Mouse (Mus musculus): ENCODE measurements around the gene Elp1.

Gene Elp1

DNA sequence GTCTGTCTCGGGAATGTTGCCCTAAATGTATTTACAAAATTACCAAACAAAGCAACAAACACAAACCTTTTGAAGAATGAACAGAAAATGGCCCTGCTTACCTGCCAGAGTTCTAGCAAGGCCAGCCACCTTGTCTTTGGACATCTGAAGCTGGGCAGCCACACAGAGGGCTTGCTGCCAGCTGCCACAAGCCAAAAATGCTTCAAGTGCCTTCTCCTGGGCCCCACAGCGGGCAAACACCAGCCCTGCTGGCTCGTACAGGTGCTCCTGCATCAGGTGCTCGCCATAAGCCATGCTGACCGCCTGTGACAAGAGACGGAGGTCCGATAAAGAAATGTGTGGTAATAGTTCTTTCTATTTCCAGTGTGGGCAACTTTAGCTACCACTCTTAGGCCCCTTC, 33.2 kb downstream of the Elp1 start:
- DNase-seq = peak; percentile 78

DNA sequence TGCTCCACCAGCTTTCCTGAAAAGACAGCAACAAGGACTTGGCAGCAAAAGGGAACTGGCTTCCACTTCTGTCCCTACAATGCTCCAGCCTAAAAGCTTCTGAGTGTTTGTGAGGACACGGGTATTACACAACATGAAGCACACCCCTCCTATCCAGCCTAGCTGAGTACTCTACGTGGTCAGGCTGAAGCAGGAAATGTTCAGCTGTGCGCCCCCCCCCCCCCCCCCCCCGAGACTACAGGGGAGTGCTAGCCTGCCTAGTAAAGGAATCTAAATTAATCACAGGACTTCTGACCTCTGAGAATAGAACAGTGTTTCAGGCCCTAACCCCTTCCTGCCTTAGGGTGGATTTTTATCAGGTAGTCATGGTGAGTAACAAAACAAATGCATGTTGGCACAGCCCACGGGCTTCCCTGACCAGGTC, 34.3 kb downstream of the Elp1 start:
- peak; percentile 81 for DNase-seq

DNA sequence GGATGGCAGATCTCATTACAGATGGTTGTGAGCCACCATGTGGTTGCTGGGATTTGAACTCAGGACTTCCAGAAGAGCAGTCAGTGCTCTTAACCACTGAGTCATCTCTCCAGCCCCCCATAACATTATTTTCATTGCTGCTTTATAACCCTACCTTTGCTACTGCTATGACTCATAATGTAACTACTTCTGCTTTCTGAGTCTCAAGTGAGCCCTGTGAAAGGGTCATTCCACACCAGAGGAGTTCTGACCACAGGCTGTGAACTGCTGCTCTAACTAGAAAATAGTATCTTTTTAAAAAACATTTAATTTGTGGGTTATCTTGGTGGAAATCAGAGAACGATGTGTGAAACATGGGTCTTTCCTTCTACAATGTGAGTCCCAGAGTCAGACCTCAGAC, 44.4 kb downstream of the Elp1 start:
- peak; percentile 10 for DNase-seq

DNA sequence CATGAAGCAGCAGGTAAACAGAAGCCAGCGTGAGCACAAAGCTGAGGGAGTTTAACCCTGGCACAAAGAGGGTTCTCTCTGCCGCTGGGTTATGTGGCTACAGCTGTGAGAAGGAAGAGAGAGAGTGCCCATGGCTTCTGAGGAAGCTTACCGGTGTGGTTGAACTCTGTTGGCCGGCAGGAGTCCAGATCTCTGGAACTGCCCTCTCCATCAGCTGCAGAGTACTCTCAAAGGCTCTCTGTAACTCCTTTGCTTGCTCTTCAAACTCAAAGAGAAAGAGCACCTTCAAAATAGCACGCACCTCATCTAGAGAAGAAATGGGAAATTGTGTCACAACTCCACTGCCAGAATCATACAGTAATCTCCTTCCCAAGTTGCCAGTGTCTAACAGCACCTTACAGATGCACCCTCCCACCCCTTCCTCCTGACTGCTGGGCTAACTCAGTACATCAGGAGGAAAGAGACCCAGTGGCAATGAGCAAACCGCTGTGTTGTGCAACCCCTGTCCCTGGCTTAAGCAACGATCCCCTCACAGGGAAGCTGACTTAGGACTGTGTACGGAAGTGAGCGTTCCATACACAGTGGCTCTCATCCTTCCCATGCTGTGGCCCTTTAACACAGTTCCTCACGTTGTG, 45.0 kb downstream of the Elp1 start:
- peak; percentile 84 for DNase-seq

DNA sequence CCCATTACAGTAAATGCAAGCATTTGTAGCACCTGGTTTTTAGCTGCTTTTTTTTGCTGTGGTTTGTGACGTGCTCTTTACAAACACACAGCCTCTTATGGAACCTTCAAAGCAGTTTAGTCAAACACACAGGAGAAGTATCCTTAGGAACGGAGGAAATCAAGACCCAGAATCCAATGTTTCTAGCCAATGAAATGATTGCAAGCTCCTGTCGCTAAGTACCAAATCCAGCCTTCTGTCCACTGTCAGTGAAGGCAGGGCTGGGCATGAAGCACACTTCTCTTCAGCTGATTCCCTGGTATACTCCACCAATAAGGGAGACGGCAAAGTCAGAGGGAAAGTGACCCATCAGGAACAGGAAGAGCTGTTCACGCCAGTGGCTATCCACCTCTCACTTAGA, 46.1 kb downstream of the Elp1 start:
- DNase-seq = peak; percentile 52

DNA sequence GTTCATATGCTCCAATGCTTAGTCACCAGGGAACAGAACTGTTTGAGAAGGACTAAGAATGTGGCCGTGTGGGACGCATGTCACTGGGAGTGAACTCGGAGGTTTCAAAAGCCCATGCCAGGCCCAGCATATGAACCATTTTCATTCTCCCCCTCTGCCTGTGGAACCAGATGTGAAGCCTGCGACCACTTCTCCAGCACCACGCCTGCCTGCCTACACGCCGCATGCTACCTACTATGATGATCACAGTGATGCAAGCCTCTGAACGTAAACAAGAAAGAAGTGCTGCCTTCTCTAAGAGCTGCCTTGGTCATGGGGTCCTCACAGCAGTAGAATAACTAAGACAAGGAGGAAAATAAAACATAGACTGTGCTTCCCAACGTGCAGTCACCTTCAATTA, 54.7 kb downstream of the Elp1 start:
- no peak for DNase-seq

DNA sequence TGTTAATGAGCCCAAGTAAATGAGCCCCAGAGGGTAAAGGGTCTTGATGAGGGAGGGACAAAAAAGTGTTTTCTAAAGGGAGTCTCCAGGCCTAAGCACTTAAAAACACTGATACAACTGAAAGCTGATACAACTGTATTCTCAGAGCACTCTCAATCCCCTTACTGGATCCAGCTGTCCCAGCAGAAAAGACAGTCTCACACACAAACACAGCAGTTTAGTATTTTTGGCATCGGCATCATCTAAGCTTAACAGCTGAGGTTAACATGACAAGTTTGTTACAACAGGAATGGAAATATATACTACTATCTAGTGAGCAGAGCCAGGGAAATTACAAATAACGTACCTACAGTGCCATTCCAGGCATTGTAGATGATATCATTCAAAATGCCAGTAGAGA, 55.8 kb downstream of the Elp1 start:
- DNase-seq = no peak

DNA sequence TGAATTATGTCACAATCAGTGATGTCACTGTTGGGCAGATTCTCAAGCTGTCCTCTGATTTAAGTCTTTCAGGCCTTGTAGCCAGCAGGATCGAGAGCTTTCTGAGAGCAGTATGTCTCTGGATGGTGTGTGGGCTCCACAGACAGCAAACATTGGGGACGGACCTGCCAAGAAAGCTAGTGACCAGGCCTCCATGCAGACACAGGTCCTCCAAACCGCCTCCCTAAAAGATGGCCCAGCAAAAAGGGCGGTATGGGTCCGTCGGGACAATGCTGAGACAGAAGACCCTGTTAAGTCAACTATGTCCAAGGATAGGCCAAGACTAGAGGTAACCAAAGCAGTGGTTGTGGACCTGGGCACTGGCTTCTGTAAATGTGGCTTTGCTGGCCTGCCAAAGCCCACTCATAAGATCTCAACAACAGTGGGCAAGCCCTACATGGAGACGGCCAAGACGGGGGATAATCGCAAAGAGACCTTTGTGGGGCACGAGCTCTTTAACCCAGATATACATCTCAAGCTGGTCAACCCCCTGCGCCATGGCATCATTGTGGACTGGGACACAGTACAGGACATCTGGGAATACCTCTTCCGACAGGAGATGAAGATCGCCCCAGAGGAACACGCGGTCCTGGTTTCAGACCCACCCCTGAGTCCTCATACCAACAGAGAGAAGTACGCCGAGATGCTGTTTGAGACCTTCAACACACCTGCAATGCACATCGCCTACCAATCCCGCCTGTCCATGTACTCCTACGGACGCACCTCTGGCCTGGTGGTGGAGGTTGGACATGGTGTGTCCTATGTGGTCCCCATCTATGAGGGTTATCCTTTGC, 58.6 kb downstream of the Elp1 start, which contains the start of gene Actl7a:
Actl7a (plus strand) TSS at position 51 of the 833 bp plus-strand sequence.
- no peak for DNase-seq

DNA sequence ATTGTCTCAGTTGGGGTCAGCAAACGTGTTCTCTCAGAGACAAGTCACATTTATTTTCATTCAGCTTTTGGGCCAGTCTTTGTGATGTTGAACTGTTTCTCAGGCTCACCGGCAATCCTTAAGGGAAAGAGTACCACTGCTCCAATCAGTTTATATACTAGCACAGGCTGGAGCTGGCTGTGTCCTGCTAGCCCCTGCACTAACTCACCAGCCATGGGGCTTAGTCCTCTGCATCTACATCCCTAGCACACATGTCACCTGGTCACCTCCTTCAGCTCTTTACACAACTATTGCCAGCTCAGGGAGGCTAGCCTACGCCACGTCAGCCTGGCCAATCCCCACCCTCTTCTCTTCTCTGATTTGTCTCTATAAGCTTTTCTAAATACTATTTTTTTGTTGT, 59.4 kb downstream of the Elp1 start:
- DNase-seq = no peak

DNA sequence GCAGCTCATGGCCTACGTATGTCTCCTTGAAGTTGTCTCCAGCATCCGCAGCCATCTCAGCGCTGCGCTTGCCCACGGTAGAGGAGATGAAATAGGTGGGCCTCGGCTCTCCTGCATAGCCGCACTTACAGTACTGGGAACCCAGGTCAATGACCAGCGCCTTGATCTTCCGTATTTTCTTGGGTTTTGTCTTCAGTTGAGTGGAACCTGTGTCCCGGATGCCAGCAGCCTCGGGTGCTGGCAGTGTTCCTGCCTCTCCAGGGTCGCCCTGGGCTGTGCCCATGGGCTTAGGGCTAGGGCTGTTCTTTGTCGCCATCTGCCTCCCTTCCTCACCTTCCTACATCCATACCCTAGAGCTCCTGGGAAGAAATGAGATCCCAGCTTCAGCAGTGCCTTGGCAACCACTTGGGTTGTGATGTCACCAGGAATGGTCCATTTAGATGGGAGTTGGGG, 61.1 kb downstream of the Elp1 start, which contains the start of gene Actl7b:
Actl7b (minus strand) TSS at position 403 of the 453 bp plus-strand sequence.
- DNase-seq = no peak

DNA sequence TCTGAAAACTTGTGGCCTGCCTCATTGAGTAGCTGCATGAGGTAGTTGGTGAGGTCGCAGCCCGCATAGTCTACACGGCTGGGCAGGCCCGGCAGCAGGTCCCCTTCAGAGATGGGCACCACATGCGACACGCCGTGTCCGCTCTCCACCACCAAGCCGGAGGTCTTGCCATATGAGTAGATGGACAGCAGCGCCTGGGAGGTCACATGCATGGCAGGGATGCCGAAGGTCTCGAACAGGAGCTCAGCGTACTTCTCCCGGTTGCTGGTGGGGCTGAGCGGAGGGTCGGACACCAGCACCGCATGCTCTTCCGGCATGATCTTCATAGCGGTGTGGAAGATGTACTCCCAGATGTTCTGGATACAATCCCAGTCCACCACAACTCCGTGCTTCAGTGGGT, 61.5 kb downstream of the Elp1 start:
- no peak for DNase-seq

DNA sequence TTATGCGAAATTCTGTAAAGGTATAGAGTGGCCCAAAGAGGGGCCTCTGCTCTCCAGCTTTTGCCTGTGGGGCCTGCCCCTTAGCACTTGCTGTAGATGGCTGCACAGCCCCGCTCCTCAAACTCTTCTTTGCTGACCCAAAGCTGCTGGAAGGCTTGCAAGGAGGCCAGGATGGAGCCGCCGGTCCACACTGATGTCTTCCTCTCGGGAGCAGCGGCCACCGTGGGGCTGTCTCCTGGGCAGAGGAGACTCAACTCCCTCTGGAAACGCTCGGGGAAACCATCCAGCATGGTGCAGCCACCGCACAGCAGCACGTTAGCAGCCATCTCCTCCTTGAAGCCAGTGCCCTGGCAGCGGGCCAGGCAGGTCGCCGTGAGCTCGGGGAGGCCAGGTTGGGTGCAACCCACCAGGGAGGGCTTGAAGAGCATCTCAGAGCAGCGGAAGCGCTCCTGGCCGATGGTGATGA, 62.1 kb downstream of the Elp1 start, which contains the start of gene Gm26657:
Gm26657 (plus strand) TSS at position 51 of the 466 bp plus-strand sequence.
- no peak for DNase-seq

DNA sequence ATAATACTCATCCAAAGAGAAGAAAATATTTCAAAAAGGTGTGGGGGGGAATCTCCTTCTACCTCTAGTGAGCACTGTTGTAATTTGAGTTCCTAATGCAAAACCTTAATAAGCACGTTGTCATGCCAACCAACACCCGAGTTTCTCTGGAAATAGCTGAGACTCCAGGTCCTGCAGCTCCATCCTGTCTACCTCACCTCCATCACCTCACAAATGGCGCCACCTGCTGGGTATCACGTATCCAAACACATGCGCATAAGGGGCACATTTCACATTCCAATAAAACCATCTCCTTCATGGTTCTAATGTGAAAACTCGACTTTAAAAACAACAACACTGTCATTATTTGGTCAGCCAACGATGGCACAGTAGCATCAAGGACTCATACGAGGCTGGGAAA, 76.3 kb downstream of the Elp1 start:
- no peak for DNase-seq

DNA sequence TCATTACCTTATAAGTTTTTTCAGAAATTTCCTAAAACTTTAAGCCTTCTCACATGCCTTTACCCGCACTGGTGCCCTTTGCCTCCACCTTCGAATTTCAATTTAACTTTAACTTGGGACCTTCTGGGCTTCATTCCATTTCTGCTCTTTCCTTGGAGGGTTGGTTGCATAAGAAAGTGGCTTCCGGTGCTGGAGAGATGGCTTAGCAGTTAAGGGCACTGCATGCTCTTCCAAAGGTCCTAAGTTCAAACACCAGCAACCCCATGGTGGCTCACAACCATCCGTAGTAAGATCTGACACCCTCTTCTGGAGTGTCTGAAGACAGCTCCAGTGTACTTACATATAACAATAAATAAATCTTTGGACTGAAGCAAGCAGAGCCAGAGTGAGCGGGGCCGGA, 78.9 kb downstream of the Elp1 start:
- no peak for DNase-seq

DNA sequence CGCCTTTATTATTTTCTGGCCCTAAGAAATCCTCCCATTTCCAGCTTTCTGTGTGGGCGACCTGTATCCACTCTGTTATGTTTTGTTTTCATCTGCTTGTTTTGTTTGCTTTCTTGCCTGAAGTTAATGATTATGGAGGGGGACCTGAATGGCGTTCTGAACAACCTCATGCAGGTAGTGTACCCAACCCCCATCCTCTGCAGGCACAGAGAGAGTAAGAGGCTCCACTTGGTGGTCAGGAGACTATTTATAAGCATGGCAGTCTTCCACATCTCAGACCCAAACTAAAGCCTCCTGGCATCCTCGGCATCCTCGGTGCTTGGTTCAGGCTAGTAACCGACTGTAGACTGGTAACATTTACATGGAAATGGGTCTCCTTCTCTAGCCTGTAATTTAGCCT, 79.8 kb downstream of the Elp1 start:
- DNase-seq = no peak

DNA sequence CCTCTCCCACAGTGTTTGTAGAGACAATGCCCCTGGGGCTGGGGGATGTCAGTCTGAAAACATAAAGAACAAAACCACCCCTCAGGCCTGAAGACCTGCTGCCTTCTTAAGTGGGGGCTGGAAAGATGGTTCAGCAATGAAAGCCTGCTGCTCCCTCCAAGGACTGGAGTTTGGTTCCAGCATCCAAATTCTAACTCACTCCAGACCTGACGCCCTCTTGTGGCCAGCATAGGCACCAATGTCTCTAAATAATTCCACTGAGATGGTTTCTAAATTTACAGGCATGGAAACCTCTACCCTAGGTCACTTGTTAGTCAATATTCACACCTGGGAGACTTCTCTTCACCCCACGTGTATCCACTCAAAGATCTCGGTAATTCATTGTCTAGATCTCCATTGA, 80.7 kb downstream of the Elp1 start:
- peak; percentile 60 for DNase-seq

DNA sequence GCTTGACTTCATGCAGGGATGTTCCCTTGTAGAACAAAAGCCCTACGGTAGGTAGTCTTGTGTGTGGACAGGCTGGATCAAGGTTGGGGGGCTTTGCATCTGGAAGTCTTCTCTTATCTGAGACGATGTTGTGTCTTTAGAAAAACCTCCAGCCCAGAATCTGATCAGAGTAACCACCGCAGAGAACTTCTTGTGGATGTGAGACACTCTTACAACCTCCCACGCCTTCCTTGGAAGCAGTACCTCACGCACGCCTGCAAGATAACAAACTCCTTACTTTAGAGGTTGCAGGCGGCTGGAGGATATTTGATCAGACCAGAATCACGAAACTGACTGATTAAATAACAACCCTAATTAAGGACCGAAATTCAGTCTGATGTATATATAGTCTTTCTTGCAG, 81.7 kb downstream of the Elp1 start:
- no peak for DNase-seq

DNA sequence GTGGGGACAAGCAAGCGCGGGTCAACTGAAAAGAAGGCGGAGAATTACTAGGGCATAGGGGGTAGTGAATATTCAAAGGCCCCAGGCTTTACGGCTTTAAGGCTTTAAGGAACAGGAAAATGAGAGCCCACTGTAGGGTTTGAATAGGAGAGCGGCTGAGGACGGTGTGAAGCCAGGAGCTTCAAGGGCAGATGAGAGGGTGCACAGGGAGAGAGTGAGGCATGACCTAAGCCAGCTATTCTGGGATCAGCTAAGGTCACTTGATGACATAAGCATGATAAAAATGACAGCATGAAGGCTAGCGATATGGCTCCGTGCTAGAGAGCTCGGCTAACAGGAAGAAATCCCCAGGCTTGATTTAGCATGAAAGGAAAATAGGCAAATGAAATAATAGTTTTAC, 82.7 kb downstream of the Elp1 start:
- DNase-seq = no peak

DNA sequence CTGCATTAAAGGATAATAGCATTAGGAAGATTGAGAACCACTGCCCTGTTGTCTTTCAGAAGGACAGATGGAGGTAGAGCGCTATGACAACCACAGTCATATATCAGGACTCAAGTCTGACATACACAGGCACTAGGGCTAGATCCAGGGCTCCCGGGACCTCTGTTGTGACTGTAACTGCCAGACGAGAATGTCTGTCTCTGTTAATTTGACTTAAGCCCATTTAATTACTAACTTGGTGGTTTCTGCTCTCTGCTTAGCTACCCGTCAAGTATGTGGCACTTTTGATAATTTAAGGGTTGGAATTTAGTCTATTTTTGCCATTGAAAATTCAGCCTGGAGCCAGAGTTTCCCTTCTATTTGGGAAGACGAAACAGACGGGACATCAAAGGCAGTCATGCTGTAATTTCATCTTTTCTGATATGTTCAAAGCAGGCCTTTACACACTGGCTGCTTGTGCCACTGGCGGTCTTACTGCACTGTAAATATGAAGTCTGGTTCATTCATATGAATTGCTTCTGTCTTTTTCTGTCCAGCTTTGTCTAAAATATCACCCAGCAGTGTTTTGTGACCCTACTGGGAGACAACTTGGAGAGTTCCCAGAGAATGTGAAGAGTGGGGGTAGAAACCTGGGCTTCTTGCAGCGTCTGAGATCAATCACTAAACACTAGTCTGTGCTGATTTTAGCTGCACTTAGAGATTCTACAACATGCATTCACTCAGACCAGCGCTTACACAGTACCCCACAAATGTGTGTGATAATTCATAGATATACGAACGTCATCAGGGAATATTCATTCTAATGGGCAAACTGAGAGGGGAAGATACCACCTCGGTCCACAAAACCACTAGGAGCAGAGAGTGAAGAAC, 83.3 kb downstream of the Elp1 start:
- DNase-seq = no peak

DNA sequence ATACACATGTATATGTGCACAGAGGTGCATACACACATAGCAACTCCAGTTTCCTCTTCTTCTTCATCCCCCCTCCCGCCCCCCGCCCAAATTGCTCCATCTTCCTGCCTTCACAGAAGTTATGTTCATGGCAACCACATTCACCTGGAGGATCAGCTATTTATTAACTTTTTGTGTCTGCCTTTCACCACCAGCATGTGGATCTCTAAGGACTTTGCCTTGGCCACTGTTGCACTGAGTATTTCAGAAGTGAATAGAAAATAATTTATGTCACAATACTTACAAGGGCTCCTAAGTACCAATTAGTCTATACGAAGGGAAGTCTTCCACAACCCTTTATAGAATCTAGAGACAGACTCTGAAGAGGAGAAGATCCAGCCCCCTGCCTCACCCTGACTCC, 84.2 kb downstream of the Elp1 start:
- DNase-seq = no peak

DNA sequence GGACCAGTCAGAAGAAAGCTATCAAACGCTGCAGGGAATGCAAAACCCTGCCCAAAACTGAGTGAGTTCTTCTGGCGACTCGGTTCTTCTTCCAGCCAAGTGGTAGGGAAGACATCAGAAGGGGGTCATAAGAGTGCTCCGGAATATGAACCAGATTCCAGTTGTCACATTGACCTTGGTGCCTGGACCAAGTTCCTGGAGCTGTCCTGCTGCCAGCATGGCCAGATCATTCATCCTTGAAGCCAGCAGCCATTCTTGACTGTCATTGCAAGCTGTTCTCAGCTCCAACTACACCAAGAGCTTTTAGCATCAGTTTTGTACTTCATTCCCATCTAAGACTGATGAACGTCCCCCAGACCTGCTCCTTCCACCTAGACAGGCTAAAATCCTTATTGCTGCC, 85.3 kb downstream of the Elp1 start:
- no peak for DNase-seq

DNA sequence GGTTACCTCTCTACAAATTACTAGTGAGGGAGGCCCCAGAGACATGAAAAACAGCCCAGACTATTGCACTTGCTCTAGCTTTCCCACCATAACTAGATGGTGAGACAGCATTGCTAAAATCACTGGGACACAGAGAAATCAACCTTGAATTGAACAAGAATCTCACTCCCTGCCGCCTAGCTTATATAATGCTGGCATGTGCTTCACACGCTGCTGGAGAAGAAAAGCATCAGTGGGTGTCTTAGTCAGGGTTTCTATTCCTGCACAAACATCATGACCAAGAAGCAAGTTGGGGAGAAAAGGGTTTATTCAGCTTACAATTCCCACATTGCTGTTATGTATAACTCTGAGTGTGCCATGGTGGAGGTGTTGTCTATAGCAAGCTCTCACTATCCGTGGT, 89.0 kb downstream of the Elp1 start:
- DNase-seq = no peak

DNA sequence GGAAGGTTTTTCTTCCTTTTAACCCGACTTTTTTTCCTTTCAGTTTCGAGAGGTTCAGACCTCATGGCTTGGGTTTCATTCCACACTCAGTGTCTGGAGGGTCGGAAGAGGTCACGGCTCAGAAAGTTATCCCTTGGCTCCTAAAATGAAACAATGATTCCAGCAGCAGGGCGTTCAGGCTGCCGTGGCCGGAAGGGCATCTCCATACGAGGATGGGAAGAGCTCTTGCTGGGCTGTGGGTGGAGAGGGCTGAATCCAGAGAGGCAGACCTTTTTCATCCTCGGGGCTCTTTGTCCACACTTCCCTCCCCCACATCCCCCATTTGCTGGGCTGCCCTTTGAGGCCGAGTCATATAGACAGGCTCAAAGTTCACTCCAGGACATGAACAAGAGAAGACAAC, 99.9 kb downstream of the Elp1 start:
- DNase-seq = no peak

Data from lung, postnatal 36 days (tissue).